Mouse (Mus musculus) kidney, postnatal 0 days (tissue): ENCODE data around the gene Adat2. TPM values are rescaled to one million over a fixed set of nuclear protein-coding genes. Genes with fewer than 3 reads are reported as not detected.
A peak's percentile ranks its signal among the peaks of the same experiment; 100 is the strongest.

Source experiments
- ATAC-seq: fragments of 200-750 bp; cut with Nextera tagmentation; replicated peaks from 2 replicates; pipeline ENCODE4 v1.8.0; 2017; ENCODE audit warnings: low read depth, moderate number of reproducible peaks, moderate TSS enrichment, moderate library complexity; ENCODE audit not compliant: low FRiP score
- DNase-seq: peaks from one replicate; pipeline ENCODE4 v3.0.0-alpha.2; 2016; ENCODE audit warnings: low spot score
- H3K27ac ChIP-seq: fragments of 300-500 bp; sonication (generic); 2 replicates; pipeline ENCODE4 v1.5.1; 2014; ENCODE audit warnings: mild to moderate bottlenecking
- H3K27me3 ChIP-seq: fragments of 300-500 bp; sonication (generic); 2 replicates; pipeline ENCODE4 v1.6.1; 2014; ENCODE audit warnings: low read length, mixed read lengths; ENCODE audit not compliant: insufficient read depth
- H3K36me3 ChIP-seq: fragments of 300-500 bp; sonication (generic); 2 replicates; pipeline ENCODE4 v1.6.1; 2014; ENCODE audit warnings: low read length, mixed read lengths; ENCODE audit not compliant: insufficient read depth
- H3K4me1 ChIP-seq: fragments of 300-500 bp; sonication (generic); replicated peaks from 2 replicates; pipeline ENCODE4 v1.6.1; 2014; ENCODE audit warnings: antibody characterized with exemption, low read length, mixed read lengths; ENCODE audit not compliant: insufficient read depth
- H3K4me2 ChIP-seq: fragments of 300-500 bp; sonication (generic); 2 replicates; pipeline ENCODE4 v1.6.1; 2014; ENCODE audit warnings: mild to moderate bottlenecking, low read length, moderate library complexity, mixed read lengths
- H3K4me3 ChIP-seq: fragments of 300-500 bp; sonication (generic); replicated peaks from 2 replicates; pipeline ENCODE4 v1.5.1; 2014; ENCODE audit warnings: low read depth, low read length
- H3K9ac ChIP-seq: fragments of 300-500 bp; sonication (generic); 2 replicates; pipeline ENCODE4 v1.6.1; 2014; ENCODE audit warnings: low read depth, low read length
- H3K9me3 ChIP-seq: fragments of 300-500 bp; sonication (generic); replicated peaks from 2 replicates; pipeline ENCODE4 v1.6.1; 2016; ENCODE audit warnings: low read length, inconsistent platforms, mixed read lengths
- CTCF ChIP-seq: IDR thresholded peaks from 2 replicates; pipeline ENCODE4 v1.5.1; 2016; ENCODE audit warnings: antibody characterized with exemption, low read depth, mild to moderate bottlenecking, moderate library complexity
- WGBS: fragments of 180-500 bp; shearing (Covaris S2); extraction: QIAGEN DNeasy Blood & Tissue Kit; methylation state at CpG from one replicate; pipeline ENCODE4 v1.1.7; 2014; 5-methylcytosine and 5-hydroxymethylcytosine counted together
- polyA plus RNA-seq: library from polyadenylated mRNA; unstranded; fragments of >200 nt; fragmentation: Nextera tagmentation; extraction: Ambion mirVana; gene quantifications from 2 replicates; pipeline ENCODE4 v1.2.1, GENCODE M21; 2015

The Adat2 gene
- polyA plus RNA-seq, 1 experiment from 2014 or later = 4.9 TPM

- H3K9ac ChIP-seq = no peak overlapping the region
- WGBS = 74% methylated on average over 2 of the region's 2 CpGs
- ATAC-seq (no peak), DNase-seq (no peak)
- no peaks in the 10 kb centered on the region for H3K9me3 ChIP-seq
- H3K36me3 ChIP-seq = no peaks in the 10 kb centered on the region
- no peak overlapping the region for H3K27ac ChIP-seq
- H3K27me3 ChIP-seq = no peaks in the 10 kb centered on the region
- TF ChIP-seq CTCF = no peak
- no peaks in the 10 kb centered on the region for H3K4me1 ChIP-seq
- no peak overlapping the region for H3K4me2 ChIP-seq
- H3K4me3 ChIP-seq = no peak overlapping the region
Measured at GRCm38 (mm10) chr10:13587914-13588313, 35.2 kb downstream of the Adat2 start.

GRCm38 (mm10) chr10:13592196-13592595, 39.5 kb downstream of the Adat2 start:
- Histone ChIP-seq H3K27me3 (no peaks in the 10 kb centered on the region), H3K4me1 (no peaks in the 10 kb centered on the region), H3K9ac (no peak overlapping the region), H3K4me3 (no peak overlapping the region), H3K9me3 (no peaks in the 10 kb centered on the region), H3K36me3 (no peaks in the 10 kb centered on the region), H3K4me2 (no peak overlapping the region), H3K27ac (no peak overlapping the region)
- WGBS = 94% methylated on average over 10 of the region's 10 CpGs
- TF ChIP-seq CTCF = no peak
- DNase-seq = no peak
- ATAC-seq = no peak

DNA sequence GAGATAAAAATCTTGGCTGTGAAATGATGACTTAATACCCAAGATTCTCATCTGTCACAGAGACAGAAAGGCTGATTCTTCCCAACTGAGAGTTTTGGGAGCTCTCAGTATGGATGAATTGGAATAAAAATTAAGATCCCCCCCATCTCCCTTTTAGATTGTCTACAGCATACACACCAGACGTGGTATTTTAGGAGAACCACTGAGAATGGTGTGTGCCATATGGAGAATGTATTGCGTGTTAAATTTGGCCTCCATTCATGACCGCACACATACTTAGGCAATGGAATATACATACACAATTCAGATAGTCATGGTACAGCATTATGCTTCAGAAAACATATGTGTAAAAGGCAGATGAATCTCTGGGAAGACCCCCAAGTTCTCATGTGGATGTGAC, 40.8 kb downstream of the Adat2 start:
- H3K9ac ChIP-seq = no peak overlapping the region
- H3K27me3 ChIP-seq = no peaks in the 10 kb centered on the region
- H3K9me3 ChIP-seq = no peaks in the 10 kb centered on the region
- no peaks in the 10 kb centered on the region for H3K36me3 ChIP-seq
- ATAC-seq = no peak
- TF ChIP-seq CTCF = no peak
- H3K4me1 ChIP-seq = no peaks in the 10 kb centered on the region
- H3K27ac ChIP-seq = no peak overlapping the region
- DNase-seq = no peak
- H3K4me2 ChIP-seq = no peak overlapping the region
- WGBS = 92% methylated on average over 3 of the region's 3 CpGs
- no peak overlapping the region for H3K4me3 ChIP-seq

DNA sequence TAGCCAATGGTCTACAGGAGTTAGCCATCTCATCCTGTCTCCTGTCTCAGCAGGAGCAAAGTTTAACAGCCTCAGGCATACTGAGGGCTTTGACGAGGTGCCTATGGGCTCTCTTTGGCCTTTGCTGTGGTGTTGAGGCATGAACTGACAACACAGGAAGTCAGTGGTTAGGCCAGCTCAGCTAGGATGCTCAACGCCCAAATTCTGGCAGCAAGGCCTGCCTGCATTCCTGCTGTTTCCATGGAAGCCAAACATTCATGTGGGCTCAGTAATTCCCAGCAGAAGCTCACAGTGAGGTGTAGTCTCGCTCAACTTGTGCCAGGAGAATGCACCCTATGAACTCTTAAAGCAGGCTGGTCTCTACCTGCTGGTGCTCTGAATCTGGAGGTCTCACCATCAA, 43.4 kb downstream of the Adat2 start:
- Histone ChIP-seq H3K9me3 (no peaks in the 10 kb centered on the region), H3K4me1 (no peaks in the 10 kb centered on the region), H3K27me3 (no peaks in the 10 kb centered on the region), H3K4me3 (no peak overlapping the region), H3K9ac (no peak overlapping the region), H3K27ac (no peak overlapping the region), H3K36me3 (no peaks in the 10 kb centered on the region), H3K4me2 (no peak overlapping the region)
- TF ChIP-seq CTCF = no peak
- 56% methylated on average over 3 of the region's 3 CpGs for WGBS
- no peak for ATAC-seq
- peak; percentile 33 for DNase-seq

- Histone ChIP-seq H3K9ac (no peak overlapping the region), H3K27ac (no peak overlapping the region), H3K4me3 (no peak overlapping the region), H3K36me3 (no peaks in the 10 kb centered on the region), H3K9me3 (no peaks in the 10 kb centered on the region), H3K4me1 (no peaks in the 10 kb centered on the region), H3K27me3 (no peaks in the 10 kb centered on the region), H3K4me2 (no peak overlapping the region)
- DNase-seq = no peak
- 35% methylated on average over 9 of the region's 9 CpGs for WGBS
- no peak for ATAC-seq
- TF ChIP-seq CTCF = no peak
Measured at GRCm38 (mm10) chr10:13596866-13597265, 44.2 kb downstream of the Adat2 start.

GRCm38 (mm10) chr10:13597491-13597890, 44.8 kb downstream of the Adat2 start:
- Histone ChIP-seq H3K4me2 (no peak overlapping the region), H3K9ac (no peak overlapping the region), H3K27ac (no peak overlapping the region), H3K9me3 (no peaks in the 10 kb centered on the region), H3K4me3 (no peak overlapping the region), H3K27me3 (no peaks in the 10 kb centered on the region), H3K4me1 (no peaks in the 10 kb centered on the region), H3K36me3 (no peaks in the 10 kb centered on the region)
- no peak for DNase-seq
- no peak for ATAC-seq
- no peak for TF ChIP-seq CTCF
- WGBS = 49% methylated on average over 8 of the region's 8 CpGs

- H3K36me3 ChIP-seq = no peaks in the 10 kb centered on the region
- no peak overlapping the region for H3K4me2 ChIP-seq
- DNase-seq (no peak), ATAC-seq (no peak)
- TF ChIP-seq CTCF = no peak
- H3K4me1 ChIP-seq = no peaks in the 10 kb centered on the region
- H3K27ac ChIP-seq = no peak overlapping the region
- 72% methylated on average over 2 of the region's 2 CpGs for WGBS
- no peaks in the 10 kb centered on the region for H3K9me3 ChIP-seq
- no peak overlapping the region for H3K4me3 ChIP-seq
- no peak overlapping the region for H3K9ac ChIP-seq
- no peaks in the 10 kb centered on the region for H3K27me3 ChIP-seq
Measured at GRCm38 (mm10) chr10:13600926-13601325, 48.2 kb downstream of the Adat2 start.

Other genes starting within 250 kb of the Adat2 start
- 23.7 and 26.4 TPM in 2 replicates for gene Phactr2, start 78.5 kb upstream of the Adat2 start, polyA plus RNA-seq
- 191 and 212 TPM in 2 replicates for gene Fuca2, start 53.4 kb upstream of the Adat2 start, polyA plus RNA-seq
- gene Pex3, start 248 bp downstream of the Adat2 start, polyA plus RNA-seq = 31.3 and 31.4 TPM in 2 replicates